Mouse (Mus musculus): ENCODE data around the gene Mrpl12. TPM values are rescaled to one million over a fixed set of nuclear protein-coding genes. Genes with fewer than 3 reads are reported as not detected.
A peak's percentile ranks its signal among the peaks of the same experiment; 100 is the strongest.

The Mrpl12 gene
- polyA plus RNA-seq, 1 experiment from 2014 or later: 232 TPM

DNA sequence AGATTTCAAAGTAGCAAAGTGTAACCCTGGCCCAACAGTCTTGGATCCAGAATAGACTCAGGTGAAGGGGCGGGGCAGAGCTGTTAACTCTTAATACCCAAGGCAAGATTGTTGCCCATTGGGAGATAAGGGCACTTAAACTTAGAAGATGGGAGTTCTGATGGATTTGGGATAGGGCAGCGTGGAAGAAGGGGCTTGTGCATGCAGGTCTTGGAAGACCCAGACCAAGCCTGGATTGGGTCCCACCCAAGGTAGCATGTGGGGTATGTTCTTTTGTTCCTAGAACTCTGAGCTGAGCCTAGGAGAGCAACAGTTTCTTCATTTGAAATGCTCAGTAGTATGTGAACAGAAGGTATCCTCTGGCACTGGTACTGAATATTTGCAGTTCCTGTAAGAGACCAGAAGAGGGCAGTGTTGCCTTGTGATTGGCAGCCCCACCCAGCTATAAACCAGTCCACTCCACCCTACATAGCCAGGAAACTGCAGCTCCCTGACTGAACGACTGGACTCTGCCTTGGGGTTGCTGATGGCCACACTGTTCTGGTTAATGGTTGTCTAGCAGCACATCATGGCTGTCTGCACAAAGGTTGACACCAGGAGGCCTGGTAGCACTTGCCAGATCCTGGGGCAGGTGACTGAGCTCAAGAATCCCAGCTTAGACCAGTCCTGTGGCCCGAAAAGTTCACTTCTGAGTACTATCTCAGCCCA, 4.8 kb downstream of the Mrpl12 start:
- Histone ChIP-seq H3K4me3 (ENCODE audit: low read depth, low read length) (no peak overlapping the region), H3K4me2 (no peak overlapping the region), H3K27ac (ENCODE audit: low read depth, low read length) (peak overlapping the region; percentile 30; the same call in 1 of the 2 replicates), H3K36me3 (ENCODE audit: control insufficient read depth, insufficient read depth, low read length) (peaks cover 25% of the 10 kb centered on the region), H3K9ac (ENCODE audit: low read depth, low read length) (no peak overlapping the region), H3K4me1 (ENCODE audit: control insufficient read depth, insufficient read depth, low read length) (peaks cover 29% of the 10 kb centered on the region), H3K9me3 (replicated peaks; ENCODE audit: control insufficient read depth, low read length) (no peaks in the 10 kb centered on the region), H3K27me3 (ENCODE audit: control insufficient read depth, insufficient read depth, low read length) (no peaks in the 10 kb centered on the region)
- WGBS (ENCODE audit: insufficient replicate concordance): 63% methylated on average over 4 of the region's 4 CpGs
- 0 out of 2 replicates have a peak, but pooled peaks have one; percentile 12 for ATAC-seq (replicated peaks; ENCODE audit: insufficient number of reproducible peaks, low FRiP score, low TSS enrichment)

- no peak for ATAC-seq (replicated peaks; ENCODE audit: insufficient number of reproducible peaks, low FRiP score, low TSS enrichment)
- no peaks in the 10 kb centered on the region for H3K27me3 ChIP-seq (ENCODE audit: control insufficient read depth, insufficient read depth, low read length)
- no peak overlapping the region for H3K4me3 ChIP-seq (ENCODE audit: low read depth, low read length)
- H3K4me2 ChIP-seq: peak overlapping the region; percentile 93
- peaks cover 25% of the 10 kb centered on the region for H3K4me1 ChIP-seq (ENCODE audit: control insufficient read depth, insufficient read depth, low read length)
- H3K9me3 ChIP-seq (replicated peaks; ENCODE audit: control insufficient read depth, low read length): no peaks in the 10 kb centered on the region
- no peak overlapping the region for H3K27ac ChIP-seq (ENCODE audit: low read depth, low read length)
- 34% methylated on average over 4 of the region's 4 CpGs for WGBS (ENCODE audit: insufficient replicate concordance)
- no peak overlapping the region for H3K9ac ChIP-seq (ENCODE audit: low read depth, low read length)
- peaks cover 28% of the 10 kb centered on the region for H3K36me3 ChIP-seq (ENCODE audit: control insufficient read depth, insufficient read depth, low read length)
These were observed 6.1 kb downstream of the Mrpl12 start for GRCm38 (mm10) chr11:120490291-120491046.

GRCm38 (mm10) chr11:120491317-120492023, 7.1 kb downstream of the Mrpl12 start, which contains the start of gene Slc25a10:
Gene Slc25a10 (plus strand): TSS chr11:120491840.
- Histone ChIP-seq H3K27ac (ENCODE audit: low read depth, low read length) (peak within 1 kb of the TSS; percentile 86), H3K9ac (ENCODE audit: low read depth, low read length) (peak within 1 kb of the TSS; percentile 84), H3K4me2 (peak within 1 kb of the TSS; percentile 93), H3K36me3 (ENCODE audit: control insufficient read depth, insufficient read depth, low read length) (peaks cover 32% of the 10 kb centered on the region), H3K4me3 (ENCODE audit: low read depth, low read length) (peak within 1 kb of the TSS; percentile 91), H3K27me3 (ENCODE audit: control insufficient read depth, insufficient read depth, low read length) (no peaks in the 10 kb centered on the region), H3K4me1 (ENCODE audit: control insufficient read depth, insufficient read depth, low read length) (peaks cover 20% of the 10 kb centered on the region), H3K9me3 (replicated peaks; ENCODE audit: control insufficient read depth, low read length) (no peaks in the 10 kb centered on the region)
- WGBS (ENCODE audit: insufficient replicate concordance): under 1% methylated on average over 35 of the region's 35 CpGs
- peak; percentile 83 for ATAC-seq (replicated peaks; ENCODE audit: insufficient number of reproducible peaks, low FRiP score, low TSS enrichment)

DNA sequence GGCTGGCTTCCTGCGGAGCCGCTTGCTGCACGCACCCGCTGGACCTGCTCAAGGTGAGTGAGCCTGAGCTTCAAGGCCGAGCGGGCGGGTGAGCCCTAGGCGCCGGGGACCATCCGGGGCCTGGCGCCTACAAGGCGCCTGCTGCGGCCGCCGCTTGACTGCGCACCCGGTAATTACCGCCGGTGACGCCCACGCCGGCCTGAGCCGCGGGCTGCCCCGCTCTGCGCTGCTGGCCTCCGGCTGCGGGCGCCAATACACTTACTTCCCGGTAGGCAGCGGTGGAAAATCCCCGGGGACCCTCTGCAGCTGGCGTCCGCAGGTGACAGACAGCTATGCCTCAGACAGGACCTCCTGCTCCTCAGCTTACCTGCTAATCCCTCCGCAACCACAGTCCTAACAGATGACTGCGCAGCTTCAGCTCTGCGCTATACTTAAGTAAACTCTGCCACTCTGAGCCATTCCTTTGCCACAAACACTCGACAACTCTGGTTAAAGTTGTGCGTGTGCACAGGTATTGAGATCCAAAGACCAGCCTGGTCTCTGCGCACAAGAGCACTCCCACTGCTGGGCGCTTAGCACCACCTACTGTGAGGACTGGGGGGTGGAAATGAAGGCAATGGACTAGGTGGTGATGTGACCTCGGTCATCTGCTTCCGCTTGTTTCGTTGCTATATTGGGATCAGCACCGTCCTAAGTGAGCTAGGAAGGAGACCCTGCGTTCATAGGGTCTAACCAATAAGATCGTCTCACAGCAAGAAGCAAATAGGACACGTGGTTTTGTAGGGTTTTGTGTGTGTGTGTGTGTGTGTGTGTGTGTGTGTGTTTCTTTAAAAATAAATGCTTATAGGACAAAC, 7.8 kb downstream of the Mrpl12 start:
- Histone ChIP-seq H3K4me2 (peak overlapping the region; percentile 93), H3K4me3 (ENCODE audit: low read depth, low read length) (peak overlapping the region; percentile 91), H3K9me3 (replicated peaks; ENCODE audit: control insufficient read depth, low read length) (no peaks in the 10 kb centered on the region), H3K36me3 (ENCODE audit: control insufficient read depth, insufficient read depth, low read length) (peaks cover 30% of the 10 kb centered on the region), H3K4me1 (ENCODE audit: control insufficient read depth, insufficient read depth, low read length) (peaks cover 20% of the 10 kb centered on the region), H3K9ac (ENCODE audit: low read depth, low read length) (peak overlapping the region; percentile 84), H3K27me3 (ENCODE audit: control insufficient read depth, insufficient read depth, low read length) (no peaks in the 10 kb centered on the region), H3K27ac (ENCODE audit: low read depth, low read length) (peak overlapping the region; percentile 86)
- peak; percentile 60 for ATAC-seq (replicated peaks; ENCODE audit: insufficient number of reproducible peaks, low FRiP score, low TSS enrichment)
- WGBS (ENCODE audit: insufficient replicate concordance): under 1% methylated on average over 48 of the region's 48 CpGs

GRCm38 (mm10) chr11:120492878-120493203, 8.4 kb downstream of the Mrpl12 start:
- WGBS (ENCODE audit: insufficient replicate concordance): 32% methylated on average over 3 of the region's 3 CpGs
- peaks cover 26% of the 10 kb centered on the region for H3K36me3 ChIP-seq (ENCODE audit: control insufficient read depth, insufficient read depth, low read length)
- peak overlapping the region; percentile 86 for H3K27ac ChIP-seq (ENCODE audit: low read depth, low read length)
- H3K9ac ChIP-seq (ENCODE audit: low read depth, low read length): peak overlapping the region; percentile 84
- peak overlapping the region; percentile 93 for H3K4me2 ChIP-seq
- peaks cover 20% of the 10 kb centered on the region for H3K4me1 ChIP-seq (ENCODE audit: control insufficient read depth, insufficient read depth, low read length)
- H3K4me3 ChIP-seq (ENCODE audit: low read depth, low read length): peak overlapping the region; percentile 91
- ATAC-seq (replicated peaks; ENCODE audit: insufficient number of reproducible peaks, low FRiP score, low TSS enrichment): no peak
- no peaks in the 10 kb centered on the region for H3K27me3 ChIP-seq (ENCODE audit: control insufficient read depth, insufficient read depth, low read length)
- no peaks in the 10 kb centered on the region for H3K9me3 ChIP-seq (replicated peaks; ENCODE audit: control insufficient read depth, low read length)

- Histone ChIP-seq H3K9me3 (replicated peaks; ENCODE audit: control insufficient read depth, low read length) (no peaks in the 10 kb centered on the region), H3K27ac (ENCODE audit: low read depth, low read length) (no peak overlapping the region), H3K4me2 (peak overlapping the region; percentile 93), H3K36me3 (ENCODE audit: control insufficient read depth, insufficient read depth, low read length) (peaks cover 21% of the 10 kb centered on the region), H3K4me3 (ENCODE audit: low read depth, low read length) (peak overlapping the region; percentile 91; the same call in 1 of the 2 replicates), H3K4me1 (ENCODE audit: control insufficient read depth, insufficient read depth, low read length) (peaks cover 20% of the 10 kb centered on the region), H3K27me3 (ENCODE audit: control insufficient read depth, insufficient read depth, low read length) (no peaks in the 10 kb centered on the region), H3K9ac (ENCODE audit: low read depth, low read length) (peak overlapping the region; percentile 84; the same call in 1 of the 2 replicates)
- ATAC-seq (replicated peaks; ENCODE audit: insufficient number of reproducible peaks, low FRiP score, low TSS enrichment): no peak
- WGBS (ENCODE audit: insufficient replicate concordance): 70% methylated on average over 3 of the region's 3 CpGs
These were observed 8.9 kb downstream of the Mrpl12 start for GRCm38 (mm10) chr11:120493351-120493750.

DNA sequence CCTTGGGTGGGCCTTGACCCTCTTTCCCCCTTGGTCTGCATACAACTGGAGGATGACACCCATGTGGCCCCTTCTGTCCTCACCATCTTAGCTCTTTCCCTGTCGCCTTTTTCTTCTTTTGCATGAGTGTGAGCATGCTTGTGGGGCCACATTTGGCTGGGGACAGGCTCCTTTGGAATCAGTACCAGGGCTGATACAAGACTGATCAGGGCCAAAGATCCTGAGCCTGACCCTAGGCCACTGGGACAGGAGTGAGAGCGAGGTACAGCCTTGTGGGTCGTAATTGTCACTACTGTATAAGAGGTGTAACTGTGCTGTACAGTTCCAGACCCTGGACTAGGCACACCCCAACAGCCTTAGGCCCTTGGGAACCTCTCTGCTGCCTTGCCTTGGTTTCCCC, 9.5 kb downstream of the Mrpl12 start:
- ATAC-seq (replicated peaks; ENCODE audit: insufficient number of reproducible peaks, low FRiP score, low TSS enrichment): no peak
- Histone ChIP-seq H3K4me3 (ENCODE audit: low read depth, low read length) (no peak overlapping the region), H3K27ac (ENCODE audit: low read depth, low read length) (no peak overlapping the region), H3K9me3 (replicated peaks; ENCODE audit: control insufficient read depth, low read length) (no peaks in the 10 kb centered on the region), H3K36me3 (ENCODE audit: control insufficient read depth, insufficient read depth, low read length) (peaks cover 20% of the 10 kb centered on the region), H3K9ac (ENCODE audit: low read depth, low read length) (no peak overlapping the region), H3K27me3 (ENCODE audit: control insufficient read depth, insufficient read depth, low read length) (no peaks in the 10 kb centered on the region), H3K4me1 (ENCODE audit: control insufficient read depth, insufficient read depth, low read length) (peaks cover 20% of the 10 kb centered on the region), H3K4me2 (no peak overlapping the region)
- 88% methylated on average over 3 of the region's 3 CpGs for WGBS (ENCODE audit: insufficient replicate concordance)

GRCm38 (mm10) chr11:120497436-120497835, 13.0 kb downstream of the Mrpl12 start:
- Histone ChIP-seq H3K27me3 (ENCODE audit: control insufficient read depth, insufficient read depth, low read length) (no peaks in the 10 kb centered on the region), H3K4me3 (ENCODE audit: low read depth, low read length) (no peak overlapping the region), H3K9me3 (replicated peaks; ENCODE audit: control insufficient read depth, low read length) (no peaks in the 10 kb centered on the region), H3K4me1 (ENCODE audit: control insufficient read depth, insufficient read depth, low read length) (peaks cover 8% of the 10 kb centered on the region), H3K36me3 (ENCODE audit: control insufficient read depth, insufficient read depth, low read length) (peaks cover 16% of the 10 kb centered on the region), H3K27ac (ENCODE audit: low read depth, low read length) (no peak overlapping the region), H3K4me2 (no peak overlapping the region), H3K9ac (ENCODE audit: low read depth, low read length) (no peak overlapping the region)
- no peak for ATAC-seq (replicated peaks; ENCODE audit: insufficient number of reproducible peaks, low FRiP score, low TSS enrichment)
- 83% methylated on average over 3 of the region's 3 CpGs for WGBS (ENCODE audit: insufficient replicate concordance)

Data from heart, embryonic 11.5 days (tissue).